Mouse (Mus musculus): ENCODE data around the gene Naip5. TPM values are rescaled to one million over a fixed set of nuclear protein-coding genes. Genes with fewer than 3 reads are reported as not detected.

Naip5 gene
- polyA plus RNA-seq (2014; fragmentation: Illumina TruSeq; extraction: RNeasy Lipid Tissue Mini Kit (QIAGEN cat#74804); ENCODE audit: low read depth, low replicate concordance), result 0.77 TPM

DNA sequence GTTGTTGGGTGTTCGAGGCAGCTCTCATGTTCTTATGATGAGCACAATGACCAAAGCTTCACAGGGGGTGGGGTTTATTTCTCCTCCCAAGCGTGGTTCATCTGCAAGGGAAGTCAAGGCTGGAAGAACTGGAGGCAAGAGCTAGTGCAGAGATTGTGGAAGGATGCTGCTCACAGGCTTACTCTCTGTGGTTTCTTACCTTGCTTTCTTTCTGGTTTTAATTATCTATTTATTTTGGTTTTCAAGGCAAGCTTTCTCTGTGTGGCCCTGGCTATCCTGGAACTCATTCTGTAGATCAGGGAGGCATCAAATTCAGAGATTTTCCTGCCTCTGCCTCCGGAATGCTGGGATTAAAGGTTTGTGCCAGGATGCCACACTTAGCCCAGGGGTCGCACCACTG, at the start of gene Naip5:
Naip5 (minus strand) TSS at position 101 of the 400 bp plus-strand sequence.

DNA sequence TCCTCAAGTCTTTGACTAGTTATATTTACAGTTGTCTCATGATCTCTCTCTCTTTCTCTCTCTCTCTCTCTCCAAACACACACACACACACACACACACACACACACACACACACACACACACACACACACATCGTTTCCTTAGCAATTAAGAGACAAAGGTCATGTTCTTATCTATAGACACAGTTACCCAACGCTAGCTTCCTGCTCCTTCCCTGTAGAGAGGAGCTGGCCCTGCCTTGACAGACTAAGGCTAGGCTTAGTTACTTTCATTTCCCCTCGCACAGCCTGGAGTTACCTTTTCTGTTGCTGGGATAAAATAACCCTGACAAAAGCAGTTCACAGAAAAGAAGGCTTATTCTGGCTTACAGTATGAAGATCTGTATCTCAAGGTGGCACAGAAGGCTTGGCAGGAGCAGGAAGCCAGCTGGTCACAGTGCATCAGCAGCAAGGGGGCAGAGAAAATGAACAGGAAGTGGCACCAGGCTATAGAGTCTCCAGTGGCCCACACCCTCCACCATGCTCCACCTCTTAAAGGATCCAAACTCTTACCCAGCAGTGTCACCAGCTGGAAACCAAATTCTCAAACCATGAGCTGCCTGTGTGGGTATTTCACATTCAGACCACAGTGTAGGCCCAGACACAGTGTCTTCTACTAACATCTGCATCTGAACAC, 44.3 kb downstream of the Naip5 start, which contains the start of gene Naip2:
Naip2 (minus strand) TSS at position 434 of the 675 bp plus-strand sequence.

Other genes starting within 250 kb of the Naip5 start
- gene Mccc2, start 230.7 kb downstream of the Naip5 start, polyA plus RNA-seq (2014; fragmentation: Illumina TruSeq; extraction: RNeasy Lipid Tissue Mini Kit (QIAGEN cat#74804); ENCODE audit: low read depth, low replicate concordance), result 214 TPM
- 32.2 TPM for gene Bdp1, start 142.3 kb downstream of the Naip5 start, polyA plus RNA-seq (2014; fragmentation: Illumina TruSeq; extraction: RNeasy Lipid Tissue Mini Kit (QIAGEN cat#74804); ENCODE audit: low read depth, low replicate concordance)
- 96.8 TPM for gene Serf1, start 138.3 kb downstream of the Naip5 start, polyA plus RNA-seq (2014; fragmentation: Illumina TruSeq; extraction: RNeasy Lipid Tissue Mini Kit (QIAGEN cat#74804); ENCODE audit: low read depth, low replicate concordance)
- 37.3 TPM for gene Smn1, start 121.5 kb downstream of the Naip5 start, polyA plus RNA-seq (2014; fragmentation: Illumina TruSeq; extraction: RNeasy Lipid Tissue Mini Kit (QIAGEN cat#74804); ENCODE audit: low read depth, low replicate concordance)
- gene Naip2, start 44.2 kb downstream of the Naip5 start, polyA plus RNA-seq (2014; fragmentation: Illumina TruSeq; extraction: RNeasy Lipid Tissue Mini Kit (QIAGEN cat#74804); ENCODE audit: low read depth, low replicate concordance), result 2.1 TPM
- 0.32 TPM for gene Naip6, start 71.4 kb upstream of the Naip5 start, polyA plus RNA-seq (2014; fragmentation: Illumina TruSeq; extraction: RNeasy Lipid Tissue Mini Kit (QIAGEN cat#74804); ENCODE audit: low read depth, low replicate concordance)
- 0.24 TPM for gene Naip1, start 206.5 kb upstream of the Naip5 start, polyA plus RNA-seq (2014; fragmentation: Illumina TruSeq; extraction: RNeasy Lipid Tissue Mini Kit (QIAGEN cat#74804); ENCODE audit: low read depth, low replicate concordance)
- gene Gtf2h2, start 246.3 kb upstream of the Naip5 start, polyA plus RNA-seq (2014; fragmentation: Illumina TruSeq; extraction: RNeasy Lipid Tissue Mini Kit (QIAGEN cat#74804); ENCODE audit: low read depth, low replicate concordance), result 102 TPM

All from kidney, adult 10 weeks (tissue).